Mouse (Mus musculus): ENCODE data around the gene Hipk2.
"Not testable (repeated sequence)": the region's sequence is repeated elsewhere in the genome, so short reads cannot be mapped to it uniquely, and the experiment has no call there.

Gene Hipk2

DNA sequence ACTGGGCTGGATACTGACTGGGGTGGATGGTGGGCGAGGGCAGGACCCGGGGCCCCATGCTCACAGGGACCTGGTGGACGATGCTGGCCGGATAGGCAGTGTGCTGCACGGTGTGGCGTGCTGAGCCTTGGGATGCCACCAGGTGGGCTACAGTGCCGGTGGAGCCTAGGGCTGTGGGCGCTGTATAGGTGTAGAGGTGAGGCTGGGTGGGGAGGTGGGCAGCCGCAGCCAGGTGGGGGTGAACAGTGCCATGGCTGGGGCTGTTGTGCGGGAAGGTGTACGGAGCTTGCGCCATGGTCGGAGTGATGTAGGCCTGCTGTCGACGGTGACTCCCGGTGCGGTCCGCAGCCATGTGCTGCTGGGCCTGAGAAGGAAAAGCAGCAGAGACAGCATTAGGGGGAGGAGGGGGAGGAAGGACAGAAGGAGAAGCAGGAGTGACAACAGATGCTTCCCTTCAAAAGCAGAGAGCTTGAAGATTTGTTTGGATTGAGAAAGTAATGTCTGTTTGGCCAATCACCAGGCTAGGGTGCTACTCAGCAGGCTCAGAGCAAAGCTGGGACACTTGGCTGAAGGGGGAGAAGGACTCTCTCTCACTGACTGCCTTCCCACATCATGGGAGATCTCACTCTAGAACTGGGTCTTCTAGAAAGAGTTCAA is 177.6 kb downstream of the Hipk2 start:
- peak; percentile 39 for DNase-seq (ENCODE audit: low spot score)

DNA sequence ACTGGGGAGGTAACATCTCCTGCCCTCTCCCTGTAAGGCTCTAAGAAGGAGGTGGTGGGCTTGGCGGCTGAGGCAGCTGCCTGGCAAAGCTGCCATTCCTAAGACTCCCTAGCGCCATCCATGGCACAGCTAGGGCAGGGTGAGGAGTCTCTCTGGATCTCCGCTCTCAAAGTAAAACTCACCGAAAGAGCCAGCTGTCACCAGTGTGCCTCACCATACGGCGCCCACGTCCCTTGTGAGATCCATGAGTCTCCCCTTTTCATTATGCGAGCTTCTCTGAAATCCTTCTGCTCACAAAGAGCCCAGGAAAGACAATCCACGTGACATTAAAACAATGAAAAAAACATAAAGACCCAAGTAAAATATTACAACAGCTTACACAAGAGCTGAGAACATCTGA is 179.4 kb downstream of the Hipk2 start:
- DNase-seq (ENCODE audit: low spot score), result no peak

DNA sequence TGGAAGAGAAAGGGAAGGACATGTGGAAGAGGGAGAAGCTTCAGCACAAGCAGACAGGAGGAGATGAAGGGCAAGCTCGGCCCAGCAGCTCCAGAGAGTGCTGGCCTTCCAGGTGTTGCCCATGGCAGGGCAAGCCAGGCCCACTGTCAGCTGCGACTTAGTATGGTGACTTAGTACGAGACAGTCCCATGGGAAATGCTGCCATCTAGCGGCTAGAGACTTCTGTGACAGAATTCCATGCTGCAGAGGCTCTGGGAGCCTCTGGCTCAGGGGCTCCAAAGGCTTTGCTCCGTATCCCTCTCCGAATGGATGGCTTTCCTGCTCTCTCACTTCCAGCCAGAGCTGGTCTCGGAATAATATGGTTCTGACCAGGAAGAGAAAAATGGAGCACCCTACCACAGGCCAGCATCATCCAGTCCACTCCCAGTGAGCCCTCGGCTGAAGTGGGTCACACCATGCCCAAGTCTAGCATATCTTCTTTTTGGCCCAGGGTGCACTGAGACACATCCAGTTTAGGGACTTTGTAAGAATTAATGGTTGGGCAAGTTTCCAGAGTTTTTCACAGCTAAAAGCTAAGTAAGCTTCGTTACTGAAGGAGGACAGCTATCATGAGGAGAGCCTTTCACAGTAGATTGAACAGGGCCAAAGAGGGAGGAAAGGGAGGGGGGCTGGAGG is 180.4 kb downstream of the Hipk2 start:
- peak; percentile 72 for DNase-seq (ENCODE audit: low spot score)

DNA sequence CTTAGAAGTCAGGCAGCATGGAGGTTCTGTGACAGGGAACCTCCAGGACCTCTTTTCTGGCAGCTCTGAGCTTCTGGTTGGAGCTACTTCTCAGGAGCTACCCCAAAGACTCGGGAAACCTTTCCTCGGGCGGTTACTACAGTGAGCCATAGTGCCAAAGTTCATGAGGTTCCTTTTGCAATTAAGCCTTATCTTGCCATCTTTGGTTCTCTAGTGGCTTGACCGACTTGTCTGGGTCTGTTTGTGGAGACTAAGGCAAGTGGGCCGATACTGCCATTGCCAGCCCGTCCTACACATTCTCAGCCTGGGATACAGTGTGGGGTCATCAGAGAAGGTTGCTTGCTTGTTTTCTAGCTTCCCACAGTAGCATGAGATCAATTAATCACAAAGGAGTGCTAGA is 183.4 kb downstream of the Hipk2 start:
- no peak for DNase-seq (ENCODE audit: low spot score)

DNA sequence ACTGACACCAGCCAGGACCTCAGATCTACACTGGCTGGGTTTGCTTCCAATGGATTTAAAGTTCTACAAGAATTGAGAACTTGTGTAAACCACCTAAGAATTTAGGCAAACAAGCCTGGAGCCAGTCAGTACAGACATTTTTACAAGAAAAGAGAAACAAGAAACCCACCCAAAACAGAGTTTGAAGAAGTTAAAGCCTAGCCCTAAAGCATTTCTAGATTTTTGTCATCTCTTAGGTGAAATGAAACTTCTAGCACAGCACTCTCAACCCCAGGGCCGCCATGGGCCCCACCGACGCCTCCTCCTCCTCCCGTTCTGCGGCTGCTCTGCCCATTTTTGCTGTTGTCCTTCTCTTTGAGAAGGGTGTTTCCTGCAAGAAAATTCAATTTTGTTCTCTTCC is 184.9 kb downstream of the Hipk2 start:
- no peak for DNase-seq (ENCODE audit: low spot score)

DNA sequence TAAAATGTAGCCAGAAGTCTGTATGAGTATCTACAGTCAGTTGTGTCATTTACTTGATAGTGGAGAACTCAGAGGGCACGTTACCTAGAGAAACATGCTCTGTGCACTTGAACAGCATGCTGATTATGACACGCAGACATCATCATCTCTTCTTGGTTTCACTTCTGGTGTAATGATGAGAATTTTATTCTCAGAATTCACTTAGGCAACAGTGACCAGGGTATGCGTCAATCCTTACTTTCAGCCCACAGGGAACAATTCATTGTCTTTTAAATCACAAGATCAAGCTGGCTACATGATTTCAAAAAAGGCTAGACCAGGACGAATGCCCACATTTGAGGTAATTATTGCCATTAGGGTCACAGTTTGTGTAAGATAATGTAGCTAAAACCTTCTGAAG is 185.3 kb downstream of the Hipk2 start:
- no peak for DNase-seq (ENCODE audit: low spot score)

DNA sequence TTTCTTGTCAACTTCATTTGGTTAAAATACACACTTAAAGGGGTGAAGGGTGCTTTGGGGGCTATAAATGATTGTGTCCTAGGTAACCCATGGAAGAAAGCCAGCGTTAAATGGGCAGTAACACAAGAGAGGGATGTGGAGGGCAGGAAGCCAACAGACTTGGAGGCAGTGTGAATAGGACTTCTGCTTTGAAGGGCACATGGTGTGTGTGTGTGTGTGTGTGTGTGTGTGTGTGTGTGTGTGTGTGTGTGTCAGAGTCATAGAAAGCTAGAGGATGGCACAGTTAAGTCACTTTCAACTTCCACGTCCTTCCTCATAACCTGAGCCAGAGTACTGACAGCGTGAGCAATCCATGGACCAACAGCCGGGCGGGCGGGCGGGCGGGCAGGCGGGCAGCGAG is 187.1 kb downstream of the Hipk2 start:
- DNase-seq (ENCODE audit: low spot score), result no peak

DNA sequence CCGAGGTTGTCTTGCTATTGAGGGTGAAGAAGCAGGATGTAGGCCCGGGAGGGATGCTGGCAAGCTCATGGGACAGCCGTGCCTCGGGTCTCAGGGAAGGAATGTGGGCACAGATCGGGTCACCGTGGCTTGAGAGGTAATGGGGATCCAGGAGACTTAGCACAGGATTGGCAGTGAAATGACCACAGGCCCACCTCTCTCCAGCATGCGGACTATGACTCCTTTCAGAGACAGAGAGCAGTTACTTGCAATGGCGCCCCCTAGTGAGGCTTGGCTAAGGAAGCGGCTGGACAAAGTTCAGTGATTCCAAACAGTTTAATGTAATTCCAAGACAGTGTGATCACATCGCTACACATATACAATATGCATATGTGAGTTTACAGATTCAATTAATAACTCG is 188.7 kb downstream of the Hipk2 start:
- DNase-seq (ENCODE audit: low spot score), result no peak

DNA sequence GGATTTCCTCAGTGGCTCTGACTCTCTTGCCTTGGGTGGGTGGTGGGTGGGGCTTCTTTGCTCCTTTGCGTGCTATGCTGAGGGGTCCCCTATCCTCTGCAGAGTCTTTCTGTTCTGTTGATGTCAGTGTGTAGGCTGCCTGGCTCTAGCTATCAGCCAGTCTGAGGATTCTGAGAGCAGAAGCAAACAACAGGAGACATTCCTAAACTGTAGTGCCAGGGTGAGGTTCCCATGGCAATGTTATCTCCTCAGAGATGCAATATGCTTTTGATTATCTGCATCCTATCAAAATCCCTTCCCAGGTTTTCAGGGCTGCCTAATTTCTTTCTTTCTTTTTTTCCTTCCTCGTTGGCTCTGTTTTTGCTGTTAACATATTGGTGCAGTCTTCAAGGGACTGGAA is 193.4 kb downstream of the Hipk2 start:
- no peak for DNase-seq (ENCODE audit: low spot score)

DNA sequence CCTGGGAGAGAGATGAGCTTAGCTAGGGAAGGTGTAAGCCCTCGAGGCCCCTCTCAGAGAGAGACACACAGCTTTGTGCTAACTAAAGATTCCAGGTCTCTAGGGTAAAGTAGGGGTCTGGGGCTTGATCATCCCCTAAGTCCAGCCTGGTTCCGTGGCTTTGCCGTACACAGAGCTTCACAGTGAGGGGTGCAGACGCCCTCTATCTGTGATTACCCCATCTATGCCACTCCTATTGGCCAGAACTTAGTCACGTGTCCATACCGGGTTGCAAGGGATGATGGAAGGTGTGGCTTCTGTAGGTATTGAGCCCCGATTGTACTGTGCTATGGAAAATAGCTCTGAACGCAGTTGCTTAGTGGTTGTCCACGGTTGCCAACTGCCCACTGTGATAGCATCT is 198.3 kb downstream of the Hipk2 start:
- DNase-seq (ENCODE audit: low spot score), result no peak

DNA sequence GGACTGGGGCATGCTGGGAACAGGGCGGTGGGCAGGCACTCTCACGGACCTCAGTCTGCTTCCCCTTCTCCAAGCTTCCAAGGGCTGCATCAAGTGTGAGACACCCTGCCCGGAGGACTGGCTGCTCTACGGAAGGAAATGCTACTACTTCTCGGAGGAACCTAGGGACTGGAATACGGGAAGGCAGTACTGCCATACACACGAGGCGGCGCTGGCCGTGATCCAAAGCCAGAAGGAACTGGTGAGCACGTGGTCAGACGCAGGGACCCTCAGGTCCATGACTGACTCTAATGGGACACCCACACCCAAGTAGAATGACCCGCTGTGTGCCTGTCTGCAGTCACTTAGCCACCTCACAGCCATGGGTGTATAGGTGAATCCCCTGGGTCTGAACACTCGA is 199.2 kb downstream of the Hipk2 start:
- DNase-seq (ENCODE audit: low spot score), result no peak

DNA sequence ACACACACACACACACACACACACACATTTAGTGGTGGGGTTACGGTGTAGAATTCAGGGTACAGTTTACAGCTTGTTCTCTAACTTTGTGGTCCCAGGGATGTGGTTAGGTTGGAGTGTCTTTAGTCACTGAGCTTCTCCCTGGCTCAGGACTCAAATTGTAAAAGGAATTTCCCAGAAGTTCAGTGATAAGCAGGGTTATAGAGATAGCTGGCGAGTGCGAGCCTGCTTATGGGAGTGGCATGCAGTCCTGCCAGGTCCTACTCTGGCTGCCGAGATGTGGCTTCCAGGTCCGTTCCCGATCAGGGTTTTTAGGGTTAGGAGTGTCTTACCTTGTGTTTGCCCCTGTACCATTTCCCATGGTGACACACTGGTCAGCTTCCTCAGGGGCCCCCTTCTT is 199.7 kb downstream of the Hipk2 start:
- no peak for DNase-seq (ENCODE audit: low spot score)

DNA sequence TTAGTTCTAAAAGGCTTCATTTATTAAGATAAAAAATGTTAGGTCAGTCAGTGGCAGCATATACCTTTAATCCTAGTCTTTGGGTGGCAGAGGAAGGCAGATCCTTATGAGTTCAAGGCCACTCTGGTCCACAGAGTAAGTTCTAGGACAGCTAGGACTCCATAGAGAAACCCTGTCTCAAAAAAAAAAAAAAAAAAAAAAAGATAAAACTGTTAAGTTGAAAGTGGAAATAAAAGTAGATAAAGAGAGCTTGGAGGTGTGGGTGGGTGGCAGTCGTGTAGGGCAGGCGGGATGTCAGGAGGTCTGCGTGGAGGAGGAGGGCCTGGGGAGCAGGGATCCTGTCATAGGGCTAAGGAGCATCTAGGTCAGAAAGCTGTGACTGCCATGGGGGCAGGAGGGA is 204.0 kb downstream of the Hipk2 start:
- no peak for DNase-seq (ENCODE audit: low spot score)

DNA sequence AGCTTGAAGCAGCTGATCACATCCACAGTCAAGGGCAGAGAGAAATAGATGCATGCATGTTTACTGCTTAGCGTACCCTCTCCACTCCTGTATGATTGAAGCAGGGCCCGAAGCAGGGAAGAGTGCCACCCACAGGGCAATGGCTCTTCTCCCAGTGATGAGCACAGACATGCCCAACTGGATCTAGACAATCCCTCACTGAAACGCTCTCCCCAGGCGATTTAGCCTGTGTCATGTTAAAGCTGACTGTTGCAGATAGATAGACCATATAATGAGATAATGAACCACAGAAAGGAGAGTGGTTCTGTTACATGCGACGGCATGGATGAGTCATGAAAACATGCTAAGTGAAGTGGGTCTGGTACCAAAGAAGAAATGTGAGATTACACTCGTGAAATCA is 204.7 kb downstream of the Hipk2 start:
- DNase-seq (ENCODE audit: low spot score), result no peak

DNA sequence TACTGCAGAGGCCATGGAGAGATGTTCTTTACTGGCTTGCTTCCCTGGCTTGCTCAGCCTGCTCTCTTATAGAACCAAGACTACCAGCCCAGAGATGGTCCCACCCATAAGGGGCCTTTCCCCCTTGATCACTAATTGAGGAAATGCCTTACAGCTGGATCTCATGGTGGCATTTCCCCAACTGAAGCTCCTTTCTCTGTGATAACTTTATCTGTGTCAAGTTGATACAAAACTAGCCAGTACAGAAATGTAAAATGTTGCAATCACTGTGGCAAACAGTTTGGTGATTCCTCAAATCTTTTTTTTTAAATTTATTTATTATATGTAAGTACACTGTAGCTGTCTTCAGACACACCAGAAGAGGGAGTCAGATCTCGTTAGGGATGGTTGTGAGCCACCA is 205.5 kb downstream of the Hipk2 start:
- DNase-seq (ENCODE audit: low spot score), result not testable (repeated sequence)

DNA sequence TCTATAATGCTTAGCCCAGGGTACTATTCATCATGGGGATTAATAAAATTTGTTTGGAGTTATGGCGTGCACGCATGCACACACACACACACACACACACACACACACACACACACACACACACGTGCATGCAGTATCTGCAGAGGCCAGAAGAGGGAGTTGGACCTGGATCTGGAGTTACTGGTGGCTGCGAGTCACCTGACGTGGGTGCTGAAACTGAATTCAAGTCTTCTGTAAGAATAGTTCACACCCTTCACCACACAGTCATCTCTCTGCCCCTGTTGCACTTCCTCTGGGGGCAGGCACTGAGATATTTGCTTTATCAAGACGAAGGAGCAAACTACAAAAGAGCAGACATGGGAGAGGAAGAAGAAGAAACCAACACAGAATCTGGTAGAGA is 206.4 kb downstream of the Hipk2 start:
- DNase-seq (ENCODE audit: low spot score), result no peak

DNA sequence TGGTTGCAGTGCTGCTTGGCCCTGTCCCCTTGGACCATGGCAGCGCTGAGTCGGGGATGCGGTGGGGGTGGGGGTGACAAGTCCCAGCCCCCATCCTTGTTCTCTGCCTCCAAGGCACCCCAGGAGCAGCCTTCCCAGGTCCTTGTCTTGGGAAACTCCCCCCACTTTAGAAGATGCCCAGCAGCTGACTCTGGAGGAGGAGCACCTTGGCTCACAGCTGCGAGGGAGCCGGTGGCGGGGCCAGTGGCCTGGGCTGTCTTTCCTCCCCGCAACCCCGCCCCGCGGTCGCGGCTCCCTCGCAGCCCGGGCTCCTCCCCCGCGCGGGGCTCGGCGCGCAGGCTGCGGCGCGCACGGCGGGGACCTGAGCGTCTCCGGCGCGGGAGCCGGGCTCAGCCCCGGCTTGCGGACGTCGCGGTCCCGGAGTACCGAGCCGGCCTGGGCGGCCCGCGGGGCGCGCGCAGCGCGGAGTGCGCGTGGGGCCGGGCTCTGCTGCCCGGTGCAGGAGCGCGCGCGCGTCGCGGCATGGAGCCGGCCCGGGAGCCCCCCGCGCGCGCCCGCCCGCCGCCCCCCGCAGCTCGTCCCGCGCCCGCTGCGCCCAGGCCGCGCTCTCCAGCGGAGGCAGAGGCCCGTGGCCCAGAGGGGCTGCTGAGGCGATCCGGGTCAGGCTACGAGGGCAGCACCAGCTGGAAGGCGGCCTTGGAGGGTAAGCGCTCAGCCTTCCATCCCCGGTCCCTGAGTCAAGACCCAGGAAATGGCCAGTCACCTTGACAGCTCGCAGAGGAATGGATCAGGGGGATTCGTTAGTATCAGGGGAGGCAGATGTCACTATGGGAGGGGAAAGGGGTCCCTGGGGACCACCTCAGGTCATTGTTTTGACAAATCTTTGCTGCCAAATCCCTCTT is 213.0 kb downstream of the Hipk2 start, which contains the start of gene Clec2l:
Clec2l (plus strand) TSS at position 356 of the 902 bp plus-strand sequence.
- DNase-seq (ENCODE audit: low spot score), result no peak

DNA sequence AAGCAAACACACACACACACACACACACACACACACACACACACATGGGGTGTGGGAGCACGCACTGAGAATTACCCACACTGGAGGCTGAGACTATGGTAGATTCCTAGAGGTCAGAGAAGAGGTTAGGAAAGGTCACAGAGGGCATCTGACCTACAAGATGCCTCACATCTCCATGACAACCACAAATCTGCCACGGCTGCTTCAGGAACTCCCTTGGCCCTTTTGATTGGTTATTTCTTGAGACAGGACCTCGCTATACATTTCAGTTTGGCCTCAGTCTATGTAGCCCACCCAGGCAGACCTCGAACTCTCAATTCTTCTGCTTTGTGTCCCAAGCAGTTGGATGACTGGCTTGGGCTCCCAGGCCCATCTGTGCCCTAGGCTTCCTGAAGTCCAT is 214.3 kb downstream of the Hipk2 start:
- DNase-seq (ENCODE audit: low spot score), result no peak

DNA sequence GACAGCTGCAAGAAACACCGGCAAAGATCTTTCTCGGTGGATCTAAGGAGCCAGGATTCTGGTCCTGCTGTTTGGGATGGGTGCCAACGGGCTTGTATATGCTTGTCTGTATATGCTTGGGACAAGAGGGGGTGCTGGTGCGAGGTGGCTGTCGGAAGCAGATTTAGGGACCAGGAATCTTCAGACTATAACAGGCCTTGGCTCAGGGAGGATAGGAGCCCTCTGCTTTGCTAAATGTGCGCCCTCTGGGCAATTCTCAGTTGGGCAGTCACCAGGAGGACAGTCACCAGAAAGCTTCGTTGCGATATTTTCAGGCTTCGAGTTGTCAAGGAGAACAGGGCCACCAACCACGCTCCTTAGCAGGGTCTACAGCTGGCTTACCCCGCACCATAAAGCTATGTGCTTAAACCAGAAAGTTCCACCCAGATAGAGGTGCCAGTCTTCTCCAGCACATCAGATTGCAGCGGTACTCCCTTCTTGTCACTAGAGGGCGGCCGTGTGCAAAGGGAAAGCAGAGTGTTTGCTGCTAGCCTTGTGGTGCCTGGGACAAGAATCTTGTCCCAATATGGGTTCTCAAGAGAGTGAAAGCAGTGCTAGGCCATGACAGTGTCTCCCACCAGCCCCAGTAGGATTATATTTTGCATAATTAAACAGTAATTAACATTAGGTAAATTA is 225.6 kb downstream of the Hipk2 start:
- peak; percentile 63 for DNase-seq (ENCODE audit: low spot score)

DNA sequence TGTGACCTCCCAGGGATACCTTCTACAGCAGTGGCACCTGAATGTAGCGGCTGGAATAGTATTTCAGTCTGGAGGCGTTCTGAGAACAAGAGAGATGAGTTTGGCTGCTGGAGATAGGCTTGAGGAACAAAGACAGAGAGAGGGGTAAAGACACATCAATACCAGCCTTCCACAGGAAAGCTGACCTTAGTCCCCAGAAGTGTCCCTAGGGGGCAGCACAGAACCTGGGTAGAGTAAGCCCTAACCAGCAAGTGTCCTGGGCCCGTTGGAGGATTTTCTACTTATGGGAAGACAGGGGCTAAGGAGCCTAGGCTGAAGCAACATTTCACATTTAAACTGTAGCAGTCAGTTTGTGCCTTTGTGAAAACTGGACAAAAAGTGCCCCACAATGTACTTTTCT is 226.4 kb downstream of the Hipk2 start:
- no peak for DNase-seq (ENCODE audit: low spot score)

Measured in lung, postnatal 25 days (tissue).